ENCODE assay signal across 35 mouse cellular contexts in genomic region chr19:37824155-37824554, GRCm38 (mm10).
"Had no signal": no experiment of that assay in that cellular context is flagged by ENCODE, and none has a peak within 500 bp of the region (broad histone marks: within the 10 kb centered on the region; RNA-seq: fewer than 3 reads in every experiment).

No protein-coding gene starts in this region.

- H3K9ac ChIP-seq: heart, embryonic 12.5 days; heart, embryonic 13.5 days; heart, embryonic 15.5 days; hindbrain, embryonic 12.5 days; hindbrain, embryonic 13.5 days; hindbrain, embryonic 14.5 days; hindbrain, embryonic 15.5 days; intestine, embryonic 15.5 days; kidney, embryonic 15.5 days had no signal

- H3K36me3 ChIP-seq: heart, embryonic 12.5 days; heart, embryonic 13.5 days; heart, embryonic 15.5 days; hindbrain, embryonic 10.5 days; hindbrain, embryonic 12.5 days; hindbrain, embryonic 13.5 days; hindbrain, embryonic 15.5 days; intestine, embryonic 15.5 days; kidney, embryonic 15.5 days had no signal

- DNase-seq: heart, postnatal 10 days; heart, postnatal 14 days; heart, postnatal 36 days; heart, postnatal 4 days; kidney, adult 11 months; kidney, adult 18-20 months; kidney, adult 2 months; kidney, adult 8-10 months; kidney, adult 9 months; kidney, postnatal 10 days; kidney, postnatal 14 days; kidney, postnatal 25 days; kidney, postnatal 36 days; kidney, postnatal 4 days; layer of hippocampus, adult 9-11 months; layer of hippocampus, postnatal 36 days had no signal

- H3K4me2 ChIP-seq: heart, embryonic 11.5 days; heart, embryonic 12.5 days; heart, embryonic 13.5 days; heart, embryonic 15.5 days; hindbrain, embryonic 12.5 days; hindbrain, embryonic 13.5 days; hindbrain, embryonic 14.5 days; hindbrain, embryonic 15.5 days; intestine, embryonic 15.5 days; kidney, embryonic 15.5 days had no signal

- H3K9me3 ChIP-seq: heart, embryonic 12.5 days; heart, embryonic 13.5 days; heart, embryonic 15.5 days; hindbrain, embryonic 10.5 days; hindbrain, embryonic 12.5 days; hindbrain, embryonic 13.5 days; hindbrain, embryonic 15.5 days; intestine, embryonic 15.5 days; kidney, embryonic 15.5 days had no signal

- H3K27ac ChIP-seq: heart, embryonic 13.5 days; heart, embryonic 15.5 days; hindbrain, embryonic 10.5 days; hindbrain, embryonic 12.5 days; hindbrain, embryonic 13.5 days; hindbrain, embryonic 14.5 days; hindbrain, embryonic 15.5 days; hindbrain, postnatal 0 days; intestine, embryonic 15.5 days; kidney, embryonic 15.5 days; kidney, postnatal 0 days; layer of hippocampus, adult 2 months; left cerebral cortex, adult 2 months had no signal

- H3K27me3 ChIP-seq: heart, embryonic 12.5 days; heart, embryonic 13.5 days; heart, embryonic 15.5 days; hindbrain, embryonic 12.5 days; hindbrain, embryonic 13.5 days; hindbrain, embryonic 15.5 days; intestine, embryonic 15.5 days; kidney, embryonic 15.5 days had no signal

- H3K4me3 ChIP-seq: heart, embryonic 12.5 days; heart, embryonic 13.5 days; heart, embryonic 15.5 days; hindbrain, embryonic 10.5 days; hindbrain, embryonic 12.5 days; hindbrain, embryonic 13.5 days; hindbrain, embryonic 15.5 days; intestine, embryonic 15.5 days; kidney, embryonic 15.5 days; layer of hippocampus, adult 2 months; left cerebral cortex, adult 2 months had no signal

- H3K4me1 ChIP-seq: hindbrain, embryonic 10.5 days; hindbrain, embryonic 12.5 days; hindbrain, embryonic 13.5 days; hindbrain, embryonic 15.5 days; intestine, embryonic 15.5 days; kidney, embryonic 15.5 days had no signal

- ATAC-seq: hindbrain, embryonic 16.5 days; hindbrain, postnatal 0 days; inflammation-experienced regulatory T-cells, adult 6 months; intestine, embryonic 15.5 days; intestine, embryonic 16.5 days; intestine, postnatal 0 days had no signal
